Mouse (Mus musculus) heart, embryonic 16.5 days (tissue): Measurements from ENCODE around the gene Ache. TPM values are rescaled to one million over a fixed set of nuclear protein-coding genes. Genes with fewer than 3 reads are reported as not detected.
A peak's percentile ranks its signal among the peaks of the same experiment; 100 is the strongest.

Source experiments
- ATAC-seq: fragments of 200-750 bp; cut with Nextera tagmentation; replicated peaks from 2 replicates; pipeline ENCODE4 v1.8.0; 2017; ENCODE audit warnings: moderate number of reproducible peaks; ENCODE audit not compliant: insufficient read depth, low FRiP score; ENCODE audit errors: extremely low read depth
- H3K27ac ChIP-seq: fragments of 300-500 bp; sonication (generic); 2 replicates; pipeline ENCODE4 v1.5.1; 2014; ENCODE audit warnings: mild to moderate bottlenecking, low read length, control low read depth, moderate library complexity
- H3K27me3 ChIP-seq: fragments of 300-500 bp; sonication (generic); 2 replicates; pipeline ENCODE4 v1.6.1; 2014; ENCODE audit warnings: low read length, mixed read lengths; ENCODE audit not compliant: control insufficient read depth, insufficient read depth
- H3K36me3 ChIP-seq: fragments of 300-500 bp; sonication (generic); 2 replicates; pipeline ENCODE4 v1.6.1; 2014; ENCODE audit not compliant: control insufficient read depth, insufficient read depth
- H3K4me1 ChIP-seq: fragments of 300-500 bp; sonication (generic); 2 replicates; pipeline ENCODE4 v1.6.1; 2014; ENCODE audit warnings: low read length, mixed read lengths; ENCODE audit not compliant: control insufficient read depth, insufficient read depth
- H3K4me2 ChIP-seq: fragments of 300-500 bp; sonication (generic); 2 replicates; pipeline ENCODE4 v1.6.1; 2014; ENCODE audit warnings: low read depth, mild to moderate bottlenecking, control low read depth, low read length
- H3K4me3 ChIP-seq: fragments of 300-500 bp; sonication (generic); 2 replicates; pipeline ENCODE4 v1.5.1; 2014; ENCODE audit warnings: mild to moderate bottlenecking, control low read depth, low read length
- H3K9ac ChIP-seq: fragments of 300-500 bp; sonication (generic); 2 replicates; pipeline ENCODE4 v1.6.1; 2014; ENCODE audit warnings: low read length, control low read depth
- H3K9me3 ChIP-seq: fragments of 300-500 bp; sonication (generic); replicated peaks from 2 replicates; pipeline ENCODE4 v1.6.1; 2016; ENCODE audit warnings: low read length; ENCODE audit not compliant: control insufficient read depth
- whole genome bisulfite sequencing: fragments of 180-500 bp; shearing (Covaris S2); extraction: QIAGEN DNeasy Blood & Tissue Kit; methylation state at CpG from one replicate; pipeline ENCODE4 v1.1.7; 2014; 5-methylcytosine and 5-hydroxymethylcytosine counted together
- polyA plus RNA-seq: library from polyadenylated mRNA; unstranded; fragments of >200 nt; fragmentation: Nextera tagmentation; extraction: Ambion mirVana; gene quantifications from 2 replicates; pipeline ENCODE4 v1.2.1, GENCODE M21; 2015

The Ache gene
- polyA plus RNA-seq, 1 experiment from 2014 or later, result 16.7 TPM

DNA sequence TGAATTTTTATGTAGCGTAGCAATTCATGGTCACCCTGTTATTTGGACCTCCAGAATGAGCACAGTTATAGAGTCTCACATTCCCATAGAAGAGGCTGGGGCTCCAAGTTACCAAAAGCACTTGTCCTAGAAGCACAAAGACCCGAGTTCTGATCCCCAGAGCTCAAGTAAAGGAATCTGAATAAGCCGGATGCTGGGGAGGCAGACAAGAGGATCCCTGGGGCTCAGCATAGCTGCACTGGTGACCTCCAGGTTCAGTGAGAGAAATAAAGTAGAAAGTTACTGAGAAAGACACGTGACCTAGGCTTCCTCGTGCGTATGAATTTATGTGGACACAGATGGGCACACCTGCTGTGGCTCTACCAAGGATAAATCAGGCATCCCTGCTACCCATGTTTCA, 47.7 kb downstream of the Ache start:
- H3K4me3 ChIP-seq, result no peak overlapping the region
- no peaks in the 10 kb centered on the region for H3K27me3 ChIP-seq
- no peak overlapping the region for H3K27ac ChIP-seq
- no peak overlapping the region for H3K4me2 ChIP-seq
- H3K4me1 ChIP-seq, result peaks cover 18% of the 10 kb centered on the region
- 69% methylated on average over 6 of the region's 6 CpGs for WGBS
- no peak overlapping the region for H3K9ac ChIP-seq
- ATAC-seq, result no peak
- no peaks in the 10 kb centered on the region for H3K36me3 ChIP-seq
- no peaks in the 10 kb centered on the region for H3K9me3 ChIP-seq

DNA sequence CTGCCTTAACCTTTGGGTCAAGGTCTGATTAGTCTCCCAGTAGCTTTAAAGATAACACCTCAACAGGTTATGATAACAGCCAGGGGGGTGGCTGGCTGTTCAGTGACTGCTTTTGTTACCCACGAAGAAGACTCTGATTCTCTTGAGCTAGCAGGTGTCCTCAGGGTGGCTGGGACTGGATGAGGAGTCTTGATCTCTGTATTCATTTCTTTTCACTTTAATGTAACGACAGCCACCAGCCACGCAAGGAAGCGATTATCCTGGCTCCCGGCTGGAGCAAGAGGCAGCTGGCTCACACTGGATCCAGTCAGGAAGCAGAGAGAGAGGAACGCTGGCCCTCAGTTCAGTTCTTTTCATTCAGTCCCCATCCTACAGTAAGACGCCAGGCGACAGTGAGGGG, 49.9 kb downstream of the Ache start:
- H3K4me1 ChIP-seq, result peaks cover 18% of the 10 kb centered on the region
- 39% methylated on average over 8 of the region's 8 CpGs for WGBS
- H3K9me3 ChIP-seq, result no peaks in the 10 kb centered on the region
- H3K9ac ChIP-seq, result no peak overlapping the region
- no peak overlapping the region for H3K4me3 ChIP-seq
- H3K27me3 ChIP-seq, result no peaks in the 10 kb centered on the region
- no peaks in the 10 kb centered on the region for H3K36me3 ChIP-seq
- peak overlapping the region; percentile 19 for H3K27ac ChIP-seq
- no peak for ATAC-seq
- no peak overlapping the region for H3K4me2 ChIP-seq

DNA sequence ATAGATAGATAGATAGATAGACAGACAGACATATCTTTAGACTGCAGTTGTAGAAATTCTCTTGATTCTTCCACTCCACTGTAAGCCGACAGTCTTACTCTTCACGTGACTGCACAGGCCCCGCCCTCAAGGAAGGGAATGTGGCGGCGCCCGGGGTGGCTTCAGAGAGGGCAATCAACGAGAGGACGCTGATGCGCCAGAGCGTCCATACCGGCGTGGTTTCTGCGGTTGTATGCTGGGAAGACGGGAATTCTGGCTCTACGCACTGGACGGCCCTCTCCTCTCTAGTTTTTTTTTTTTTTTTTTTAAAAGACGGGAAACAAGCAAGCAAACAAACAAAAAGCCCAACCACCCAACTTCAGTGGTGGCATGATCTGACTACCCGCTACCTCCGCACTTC, 50.9 kb downstream of the Ache start:
- H3K4me2 ChIP-seq, result peak overlapping the region; percentile 75
- ATAC-seq, result peak; percentile 79
- WGBS, result under 1% methylated on average over 19 of the region's 19 CpGs
- peak overlapping the region; percentile 91 for H3K27ac ChIP-seq
- peak overlapping the region; percentile 74 for H3K9ac ChIP-seq
- peak overlapping the region; percentile 55 for H3K4me3 ChIP-seq
- peaks cover 14% of the 10 kb centered on the region for H3K4me1 ChIP-seq
- no peaks in the 10 kb centered on the region for H3K36me3 ChIP-seq
- H3K9me3 ChIP-seq, result no peaks in the 10 kb centered on the region
- no peaks in the 10 kb centered on the region for H3K27me3 ChIP-seq

DNA sequence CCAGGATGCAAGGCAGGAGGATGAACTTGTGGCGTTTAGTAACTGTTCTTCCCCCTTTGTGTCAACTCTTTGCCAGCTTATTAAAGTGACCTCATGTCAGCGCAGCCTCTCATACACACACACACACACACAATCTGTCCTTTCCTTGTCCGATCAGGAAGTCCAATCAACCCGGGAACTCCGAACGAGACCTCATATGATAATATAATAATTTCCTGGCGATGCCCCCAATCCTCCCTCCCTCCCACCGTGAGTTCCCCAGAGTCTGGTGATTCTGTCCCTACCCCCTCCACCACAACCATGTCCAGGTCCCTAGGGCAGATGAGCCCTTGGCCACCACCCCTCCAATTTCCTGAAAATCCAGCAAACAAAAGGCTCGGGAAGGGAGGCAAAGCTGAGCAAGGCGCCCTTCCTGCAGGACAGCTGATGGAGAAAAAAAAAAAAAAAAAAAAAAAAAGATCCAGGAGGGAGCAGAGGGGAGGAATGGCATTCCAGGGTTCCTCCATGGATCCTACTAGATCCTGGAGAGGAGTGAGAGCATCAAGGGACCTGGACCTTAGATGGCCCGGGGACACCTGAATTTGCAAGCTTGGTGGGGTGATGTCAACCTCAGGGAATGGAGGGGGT, 51.5 kb downstream of the Ache start:
- H3K4me2 ChIP-seq, result peak overlapping the region; percentile 75
- H3K9ac ChIP-seq, result peak overlapping the region; percentile 74
- peak overlapping the region; percentile 55 for H3K4me3 ChIP-seq
- no peaks in the 10 kb centered on the region for H3K27me3 ChIP-seq
- 0 out of 2 replicates have a peak, but pooled peaks cover under 1% of the 10 kb centered on the region for H3K9me3 ChIP-seq
- H3K27ac ChIP-seq, result peak overlapping the region; percentile 91
- peak; percentile 42 for ATAC-seq
- no peaks in the 10 kb centered on the region for H3K36me3 ChIP-seq
- WGBS, result 2% methylated on average over 11 of the region's 11 CpGs
- peaks cover 14% of the 10 kb centered on the region for H3K4me1 ChIP-seq

DNA sequence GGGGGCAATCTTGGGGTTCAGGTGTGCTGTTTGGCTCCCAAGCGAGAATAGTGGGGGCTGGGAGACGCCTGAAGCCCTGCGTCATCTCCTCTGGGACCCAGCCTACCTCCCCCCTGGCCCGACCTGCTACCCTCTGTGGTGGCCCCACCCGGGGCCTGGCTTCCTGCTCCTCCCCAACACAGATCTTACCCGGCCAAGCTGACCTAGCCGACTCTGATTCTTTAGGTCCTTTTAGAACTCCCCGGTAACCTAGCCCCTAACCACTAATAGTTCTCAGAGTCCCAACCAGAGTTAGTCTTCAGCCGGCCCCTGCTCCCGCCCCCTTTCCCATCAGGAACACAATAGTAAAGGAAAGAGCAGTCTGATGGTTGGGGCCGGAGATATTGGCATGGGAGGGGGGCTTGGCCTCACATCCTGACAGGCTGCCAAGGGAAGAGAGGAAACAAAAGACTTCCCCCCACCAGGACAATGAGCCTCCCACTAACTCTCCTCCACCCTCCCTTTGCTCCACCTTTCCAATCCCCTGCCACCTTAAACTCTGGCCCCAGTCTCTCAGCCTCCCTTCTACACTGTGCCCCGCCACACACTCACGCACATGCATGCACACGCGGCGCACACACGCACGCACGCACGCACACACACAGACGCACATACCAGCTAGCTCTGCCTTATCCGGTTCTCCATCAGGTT, 52.1 kb downstream of the Ache start:
- no peaks in the 10 kb centered on the region for H3K27me3 ChIP-seq
- 24% methylated on average over 22 of the region's 22 CpGs for WGBS
- peak overlapping the region; percentile 55 for H3K4me3 ChIP-seq
- 0 out of 2 replicates have a peak, but pooled peaks cover 3% of the 10 kb centered on the region for H3K9me3 ChIP-seq
- H3K9ac ChIP-seq, result peak overlapping the region; percentile 74
- H3K4me2 ChIP-seq, result peak overlapping the region; percentile 75
- peaks cover 14% of the 10 kb centered on the region for H3K4me1 ChIP-seq
- H3K27ac ChIP-seq, result peak overlapping the region; percentile 91
- ATAC-seq, result peak; percentile 64
- no peaks in the 10 kb centered on the region for H3K36me3 ChIP-seq

DNA sequence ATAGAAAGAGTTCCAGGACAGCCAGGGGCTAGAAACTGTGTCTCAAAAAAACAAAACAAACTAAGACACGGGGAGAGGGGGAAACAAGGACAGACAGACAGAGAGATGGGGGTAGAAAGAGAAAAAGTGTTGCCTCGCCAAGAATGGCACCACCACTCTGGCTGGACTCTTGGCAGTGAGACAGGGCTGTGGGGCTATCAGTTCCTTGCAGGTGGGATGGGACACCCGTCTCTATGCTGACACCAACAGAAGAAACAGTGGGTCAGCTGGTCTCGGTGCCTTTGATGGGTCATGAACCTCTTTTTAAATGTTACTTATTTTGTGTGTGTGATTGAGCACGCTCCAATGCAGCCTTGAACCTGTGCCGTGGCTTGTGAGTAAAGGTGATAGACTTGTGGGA, 52.9 kb downstream of the Ache start:
- WGBS, result 74% methylated on average over 6 of the region's 6 CpGs
- Histone ChIP-seq H3K27ac (peak overlapping the region; percentile 91), H3K27me3 (no peaks in the 10 kb centered on the region), H3K4me1 (peaks cover 14% of the 10 kb centered on the region), H3K4me3 (no peak overlapping the region), H3K36me3 (no peaks in the 10 kb centered on the region), H3K9me3 (0 out of 2 replicates have a peak, but pooled peaks cover 3% of the 10 kb centered on the region), H3K9ac (no peak overlapping the region), H3K4me2 (no peak overlapping the region)
- ATAC-seq, result no peak

DNA sequence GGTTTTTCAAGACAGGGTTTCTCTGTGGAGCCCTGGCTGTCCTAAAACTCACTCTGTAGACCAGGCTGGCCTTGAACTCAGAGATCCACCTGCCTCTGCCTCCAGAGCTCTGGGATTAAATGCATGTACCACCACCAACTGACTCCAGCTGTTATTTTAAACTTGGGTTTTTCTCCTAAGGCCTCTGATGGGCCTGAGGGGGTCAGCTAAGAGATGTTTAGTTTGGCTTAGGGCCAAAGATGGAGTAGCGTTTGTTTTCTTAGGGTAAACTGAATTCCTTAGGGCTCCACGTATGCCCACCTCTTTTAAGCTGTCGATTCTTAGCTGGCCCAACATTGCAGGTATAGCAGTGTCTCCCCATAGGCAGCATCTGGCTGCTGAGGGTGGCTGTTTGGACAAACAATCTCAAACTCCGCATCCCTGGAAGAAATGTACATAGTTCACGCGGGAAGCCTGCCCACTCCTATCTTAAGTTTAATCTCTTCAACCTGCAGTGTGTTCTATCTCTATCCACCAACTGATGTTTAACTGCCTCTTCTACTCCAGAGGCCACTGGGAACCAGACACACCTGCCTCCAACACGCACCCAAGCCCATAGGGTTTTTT, 55.2 kb downstream of the Ache start:
- Histone ChIP-seq H3K27ac (no peak overlapping the region), H3K36me3 (no peaks in the 10 kb centered on the region), H3K4me1 (peaks cover 25% of the 10 kb centered on the region), H3K27me3 (no peaks in the 10 kb centered on the region), H3K4me3 (no peak overlapping the region), H3K9me3 (0 out of 2 replicates have a peak, but pooled peaks cover 3% of the 10 kb centered on the region), H3K9ac (no peak overlapping the region), H3K4me2 (no peak overlapping the region)
- no peak for ATAC-seq
- 52% methylated on average over 7 of the region's 7 CpGs for WGBS

DNA sequence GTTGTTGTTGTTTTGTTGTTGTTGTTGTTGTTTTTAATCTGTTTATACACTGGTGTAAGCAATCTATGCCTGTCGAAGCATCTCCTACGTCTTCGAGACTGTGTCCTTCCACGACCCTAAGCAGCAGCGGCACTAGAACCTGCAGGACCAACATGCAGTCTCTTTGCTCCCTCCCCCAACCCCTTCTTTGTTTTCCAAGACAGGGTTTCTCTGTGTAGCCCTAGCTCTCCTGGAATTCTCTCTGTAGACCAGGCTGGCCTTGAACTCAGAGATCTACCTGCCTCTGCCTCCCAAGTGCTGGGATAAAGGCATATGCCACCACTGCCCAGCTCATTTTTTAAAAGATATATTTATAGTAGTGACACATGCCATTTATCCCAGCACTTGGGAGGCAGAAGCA, 56.1 kb downstream of the Ache start:
- Histone ChIP-seq H3K9ac (no peak overlapping the region), H3K27me3 (no peaks in the 10 kb centered on the region), H3K4me1 (peaks cover 21% of the 10 kb centered on the region), H3K4me3 (no peak overlapping the region), H3K9me3 (0 out of 2 replicates have a peak, but pooled peaks cover 3% of the 10 kb centered on the region), H3K27ac (no peak overlapping the region), H3K4me2 (no peak overlapping the region), H3K36me3 (no peaks in the 10 kb centered on the region)
- 89% methylated on average over 5 of the region's 5 CpGs for WGBS
- ATAC-seq, result no peak

DNA sequence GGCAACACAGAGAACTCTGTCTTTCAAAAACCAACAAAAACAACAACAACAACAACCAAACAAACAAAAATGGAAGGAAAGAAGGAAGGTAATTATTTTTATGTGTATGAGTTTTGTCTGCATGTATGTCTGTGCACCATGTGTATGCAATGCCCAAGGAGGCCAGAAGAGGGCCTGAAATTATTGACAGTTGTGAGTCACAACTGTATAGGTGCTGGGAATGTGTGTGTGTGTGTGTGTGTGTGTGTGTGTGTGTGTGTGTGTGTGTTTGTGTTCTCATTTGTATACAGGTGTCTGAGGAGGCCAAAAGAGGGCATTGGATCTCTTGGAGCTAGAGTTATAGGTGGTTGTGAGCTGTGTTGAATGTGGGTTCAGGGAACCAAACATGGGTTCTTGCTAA, 56.5 kb downstream of the Ache start:
- ATAC-seq, result no peak
- H3K4me3 ChIP-seq, result no peak overlapping the region

More for the DNA sequence above, 56.5 kb downstream of the Ache start:
- Histone ChIP-seq H3K27me3 (no peaks in the 10 kb centered on the region), H3K9me3 (0 out of 2 replicates have a peak, but pooled peaks cover 3% of the 10 kb centered on the region), H3K36me3 (no peaks in the 10 kb centered on the region), H3K4me1 (peaks cover 22% of the 10 kb centered on the region), H3K4me2 (no peak overlapping the region), H3K27ac (no peak overlapping the region), H3K9ac (no peak overlapping the region)
